Comparison of ENCODE assay signal across 16 mouse cellular contexts in the genomic region with DNA sequence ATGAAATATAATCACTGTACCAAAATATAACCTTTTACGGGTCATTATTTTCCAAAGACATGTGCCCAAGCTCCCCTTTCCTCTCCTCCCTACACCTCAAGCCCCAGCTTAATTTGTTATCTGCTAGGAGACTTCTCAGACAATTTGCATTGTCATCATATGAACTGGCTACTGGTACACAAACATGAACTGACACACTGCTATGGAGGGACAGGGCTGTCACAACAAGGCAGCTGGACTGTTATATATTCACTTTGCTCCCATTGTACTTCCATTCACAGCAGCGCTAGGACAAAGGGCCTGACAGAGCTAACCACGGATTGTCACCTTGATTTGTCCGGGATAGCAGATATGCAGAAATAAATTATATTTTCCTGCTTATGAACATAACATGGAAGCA.
DNase-seq lines count a peak whose midpoint lies in the region; ATAC-seq lines count a peak whose summit lies in the region.
"Had no signal": no experiment of that assay in that cellular context is flagged by ENCODE, and none has a peak within 500 bp of the region (broad histone marks: within the 10 kb centered on the region; RNA-seq: fewer than 3 reads in every experiment).

No protein-coding gene starts in this region.

- H3K4me1 ChIP-seq in embryonic facial prominence, embryonic 14.5 days (ENCODE audit: control insufficient read depth, insufficient read depth, low read length), result no peaks in the 10 kb centered on the region
- H3K4me1 ChIP-seq in embryonic facial prominence, embryonic 10.5 days, result no peaks in the 10 kb centered on the region
- H3K4me1 ChIP-seq in hindbrain, embryonic 14.5 days (replicated peaks; ENCODE audit: control insufficient read depth, insufficient read depth, low read length), result peaks cover 53% of the 10 kb centered on the region
- H3K4me1 ChIP-seq in midbrain, embryonic 15.5 days, result peaks cover 36% of the 10 kb centered on the region

- no peaks in the 10 kb centered on the region for H3K36me3 ChIP-seq in embryonic facial prominence, embryonic 14.5 days (ENCODE audit: control insufficient read depth, insufficient read depth, low read length)
- H3K36me3 ChIP-seq in embryonic facial prominence, embryonic 10.5 days (replicated peaks), result no peaks in the 10 kb centered on the region
- no peaks in the 10 kb centered on the region for H3K36me3 ChIP-seq in hindbrain, embryonic 14.5 days (replicated peaks; ENCODE audit: control insufficient read depth, insufficient read depth)
- no peaks in the 10 kb centered on the region for H3K36me3 ChIP-seq in midbrain, embryonic 15.5 days (replicated peaks)

- peak; percentile 38 for DNase-seq in embryonic facial prominence, embryonic 14.5 days (ENCODE audit: low spot score)
- DNase-seq in embryonic facial prominence, embryonic 10.5 days (ENCODE audit: low spot score), result no peak
- DNase-seq in hindbrain, embryonic 14.5 days (ENCODE audit: low spot score), result peak; percentile 61
- no peak for DNase-seq in thymus, postnatal 25 days
- DNase-seq in gastrocnemius, adult 8-10 months (ENCODE audit: low spot score in 2 of 2), result no peak
- DNase-seq in heart, postnatal 14 days, result no peak
- DNase-seq in lung, postnatal 4 days, result no peak
- DNase-seq: adrenal gland, adult 8-10 months; cerebellum, postnatal 10 days; heart, postnatal 10 days; kidney, postnatal 10 days; lung, adult 18-20 months; lung, postnatal 36 days; right cerebral cortex, postnatal 25 days had no signal

- no peak overlapping the region for H3K27ac ChIP-seq in embryonic facial prominence, embryonic 14.5 days (replicated peaks; ENCODE audit: low read depth, low read length)
- no peak overlapping the region for H3K27ac ChIP-seq in embryonic facial prominence, embryonic 10.5 days (replicated peaks)
- peak overlapping the region; percentile 95 for H3K27ac ChIP-seq in hindbrain, embryonic 14.5 days
- peak overlapping the region; percentile 85 for H3K27ac ChIP-seq in midbrain, embryonic 15.5 days

- peak; percentile 63; the same call in 1 of the 2 replicates for ATAC-seq in embryonic facial prominence, embryonic 14.5 days (ENCODE audit: low read depth)
- peak; percentile 41 for ATAC-seq in hindbrain, embryonic 14.5 days (ENCODE audit: low FRiP score)
- ATAC-seq in midbrain, embryonic 15.5 days (replicated peaks), result peak; percentile 55; the same call in 1 of the 2 replicates
- ATAC-seq: intestine, embryonic 16.5 days had no signal

- no peak overlapping the region for H3K9ac ChIP-seq in embryonic facial prominence, embryonic 14.5 days (ENCODE audit: low read depth, low read length)
- peak overlapping the region; percentile 51 for H3K9ac ChIP-seq in hindbrain, embryonic 14.5 days
- peak overlapping the region; percentile 35; the same call in 1 of the 2 replicates for H3K9ac ChIP-seq in midbrain, embryonic 15.5 days

- H3K4me3 ChIP-seq in embryonic facial prominence, embryonic 14.5 days (ENCODE audit: low read depth, low read length), result no peak overlapping the region
- no peak overlapping the region for H3K4me3 ChIP-seq in embryonic facial prominence, embryonic 10.5 days
- H3K4me3 ChIP-seq in hindbrain, embryonic 14.5 days (replicated peaks; ENCODE audit: low read length), result no peak overlapping the region
- peak overlapping the region; percentile 9; the same call in 1 of the 2 replicates for H3K4me3 ChIP-seq in midbrain, embryonic 15.5 days

- no peak overlapping the region for H3K4me2 ChIP-seq in embryonic facial prominence, embryonic 14.5 days (ENCODE audit: low read depth, low read length)
- H3K4me2 ChIP-seq in hindbrain, embryonic 14.5 days (replicated peaks), result peak overlapping the region; percentile 33
- H3K4me2 ChIP-seq in midbrain, embryonic 15.5 days, result peak overlapping the region; percentile 33

- WGBS in embryonic facial prominence, embryonic 14.5 days, result 87% methylated on average over 4 of the region's 4 CpGs
- WGBS in embryonic facial prominence, embryonic 10.5 days, result 91% methylated on average over 4 of the region's 4 CpGs
- WGBS in hindbrain, embryonic 14.5 days, result 43% methylated on average over 4 of the region's 4 CpGs
- 33% methylated on average over 4 of the region's 4 CpGs for WGBS in midbrain, embryonic 15.5 days

- no peaks in the 10 kb centered on the region for H3K9me3 ChIP-seq in embryonic facial prominence, embryonic 14.5 days (ENCODE audit: control insufficient read depth, low read length)
- no peaks in the 10 kb centered on the region for H3K9me3 ChIP-seq in embryonic facial prominence, embryonic 10.5 days
- H3K9me3 ChIP-seq in hindbrain, embryonic 14.5 days (ENCODE audit: control insufficient read depth, low read length), result no peaks in the 10 kb centered on the region
- no peaks in the 10 kb centered on the region for H3K9me3 ChIP-seq in midbrain, embryonic 15.5 days

- intact Hi-C loops in heart, postnatal 14 days (cut with DNase I), result no loop called here

- H3K27me3 ChIP-seq in embryonic facial prominence, embryonic 14.5 days (replicated peaks; ENCODE audit: control insufficient read depth, insufficient read depth, low read length), result no peaks in the 10 kb centered on the region
- no peaks in the 10 kb centered on the region for H3K27me3 ChIP-seq in embryonic facial prominence, embryonic 10.5 days (replicated peaks; ENCODE audit: low read depth, poor library complexity, severe bottlenecking)
- no peaks in the 10 kb centered on the region for H3K27me3 ChIP-seq in hindbrain, embryonic 14.5 days (ENCODE audit: control insufficient read depth, insufficient read depth, low read length)
- H3K27me3 ChIP-seq in midbrain, embryonic 15.5 days (replicated peaks), result no peaks in the 10 kb centered on the region

Comparison
In these comparisons a context has a peak if more than half of its experiments do, and no peak if none do; other contexts are left out.
1. DNase-seq: peak in embryonic facial prominence, embryonic 14.5 days (single experiment) and hindbrain, embryonic 14.5 days (single experiment); none in embryonic facial prominence, embryonic 10.5 days (single experiment), thymus, postnatal 25 days (single experiment), gastrocnemius, adult 8-10 months (0 of 2), heart, postnatal 14 days (0 of 2) and lung, postnatal 4 days (0 of 2).
2. H3K27ac ChIP-seq: peak in hindbrain, embryonic 14.5 days (single experiment) and midbrain, embryonic 15.5 days (single experiment); none in embryonic facial prominence, embryonic 14.5 days (single experiment) and embryonic facial prominence, embryonic 10.5 days (single experiment).
3. Peak in every context shown above with its lines, with median percentiles within 50 percentile points of each other: ATAC-seq.